Mouse (Mus musculus) bone marrow, adult 2 months (tissue): ENCODE data around the gene Oaz2.

Experiments used
- CTCF ChIP-seq: fragments of 200-500 bp; IDR thresholded peaks from 2 replicates; pipeline ENCODE4 v1.5.1; 2011; ENCODE audit warnings: low read length, control low read depth; ENCODE audit not compliant: control insufficient read depth, insufficient read depth
- POLR2A ChIP-seq: fragments of 200-500 bp; IDR thresholded peaks from 2 replicates; pipeline ENCODE4 v1.6.1; 2011; ENCODE audit warnings: low read depth, mild to moderate bottlenecking, control low read depth, low read length, borderline replicate concordance; ENCODE audit not compliant: control insufficient read depth

DNA sequence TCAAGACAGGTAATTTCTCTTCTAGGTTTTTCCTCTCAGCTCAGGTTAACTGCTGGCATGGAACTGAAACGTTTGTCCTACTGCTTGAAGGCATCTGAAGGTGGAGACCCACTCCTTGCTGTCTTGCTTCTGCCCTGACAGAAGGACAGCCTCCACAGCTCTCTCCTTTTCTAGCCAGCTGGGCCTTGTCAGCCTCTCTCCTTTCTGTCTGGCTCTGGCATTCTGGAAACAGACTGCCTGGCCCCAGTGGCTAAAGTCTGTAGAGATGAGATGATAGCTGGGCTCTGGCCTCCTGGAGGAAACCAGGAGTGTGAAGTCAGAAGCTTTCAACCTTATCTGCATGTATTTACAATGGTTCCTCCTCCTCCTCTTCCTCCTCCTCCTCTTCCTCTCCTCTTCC lies 17.8 kb upstream of the Oaz2 start:
- no peak for TF ChIP-seq CTCF
- TF ChIP-seq POLR2A, result no peak
